Mouse (Mus musculus) G1E (cell line): ENCODE data around the gene Wdfy2.

ENCODE experiments used
- CTCF ChIP-seq: IDR thresholded peaks from 2 replicates; pipeline ENCODE4 v1.5.1; 2012; ENCODE audit warnings: low read depth, low read length, inconsistent platforms, mixed read lengths
- GATA1 ChIP-seq: IDR thresholded peaks from 2 replicates; pipeline ENCODE4 v1.6.1; 2012; ENCODE audit warnings: borderline replicate concordance, low read length, inconsistent platforms, mixed read lengths
- POLR2AphosphoS5 ChIP-seq: IDR thresholded peaks from 2 replicates; pipeline ENCODE4 v1.6.1; 2012; ENCODE audit warnings: low read depth, low read length, inconsistent platforms; ENCODE audit not compliant: insufficient replicate concordance
- TAL1 ChIP-seq: conservative IDR thresholded peaks from 2 replicates; pipeline ENCODE4 v1.6.1; 2012; ENCODE audit warnings: low read depth, low read length, inconsistent platforms, mixed read lengths

DNA sequence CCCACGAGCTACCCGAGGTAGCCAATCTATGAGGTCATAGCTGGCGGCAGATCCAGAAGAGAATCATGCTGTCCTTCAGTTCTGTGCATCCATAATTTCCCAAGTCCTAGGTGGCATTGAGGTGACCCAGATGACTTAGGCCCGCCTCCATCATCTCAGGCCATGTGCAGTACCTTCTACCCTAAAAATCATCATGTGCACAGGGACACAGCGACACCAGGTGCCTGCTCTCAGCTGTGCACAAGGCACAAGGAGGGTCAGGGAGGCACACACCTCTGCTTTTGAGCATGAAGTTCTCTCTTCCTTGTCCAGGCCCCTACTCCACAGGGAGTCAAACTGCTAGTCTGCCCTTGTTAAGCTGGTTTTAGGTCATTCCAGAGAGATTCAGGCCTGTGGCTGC is 127.9 kb downstream of the Wdfy2 start:
- TF ChIP-seq CTCF (no peak), GATA1 (no peak), POLR2AphosphoS5 (no peak), TAL1 (no peak)
